Mouse (Mus musculus) naive thymus-derived CD4-positive, alpha-beta T cell, adult 2 months (primary cell): Measurements from ENCODE around the gene Vmn2r73.
"Not testable (repeated sequence)": the region's sequence is repeated elsewhere in the genome, so short reads cannot be mapped to it uniquely, and the experiment has no call there.

ENCODE experiments used
- DNase-seq: peaks from one replicate; pipeline ENCODE4 v3.0.0-alpha.2; 2011; ENCODE audit warnings: low read depth

Gene Vmn2r73

DNA sequence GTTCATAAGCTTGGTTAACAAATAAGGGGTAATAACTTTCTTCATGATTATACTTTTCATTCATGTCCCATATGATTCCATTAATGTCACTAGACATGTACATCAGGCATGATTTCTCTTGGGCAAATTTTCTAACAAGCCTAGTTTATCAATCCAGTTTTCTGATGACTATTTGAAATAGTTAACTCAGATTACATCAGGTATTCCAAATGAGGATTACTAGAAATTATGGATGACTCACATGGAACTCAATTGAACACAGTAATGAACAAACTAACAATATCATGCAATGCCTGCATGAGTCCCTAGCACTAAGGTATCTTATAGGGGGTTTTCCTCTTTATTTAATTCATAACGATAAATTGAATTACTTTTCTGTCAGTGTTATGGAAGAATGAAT, at the start of gene Vmn2r73:
Vmn2r73 (minus strand) TSS at position 101 of the 400 bp plus-strand sequence.
- no peak for DNase-seq

DNA sequence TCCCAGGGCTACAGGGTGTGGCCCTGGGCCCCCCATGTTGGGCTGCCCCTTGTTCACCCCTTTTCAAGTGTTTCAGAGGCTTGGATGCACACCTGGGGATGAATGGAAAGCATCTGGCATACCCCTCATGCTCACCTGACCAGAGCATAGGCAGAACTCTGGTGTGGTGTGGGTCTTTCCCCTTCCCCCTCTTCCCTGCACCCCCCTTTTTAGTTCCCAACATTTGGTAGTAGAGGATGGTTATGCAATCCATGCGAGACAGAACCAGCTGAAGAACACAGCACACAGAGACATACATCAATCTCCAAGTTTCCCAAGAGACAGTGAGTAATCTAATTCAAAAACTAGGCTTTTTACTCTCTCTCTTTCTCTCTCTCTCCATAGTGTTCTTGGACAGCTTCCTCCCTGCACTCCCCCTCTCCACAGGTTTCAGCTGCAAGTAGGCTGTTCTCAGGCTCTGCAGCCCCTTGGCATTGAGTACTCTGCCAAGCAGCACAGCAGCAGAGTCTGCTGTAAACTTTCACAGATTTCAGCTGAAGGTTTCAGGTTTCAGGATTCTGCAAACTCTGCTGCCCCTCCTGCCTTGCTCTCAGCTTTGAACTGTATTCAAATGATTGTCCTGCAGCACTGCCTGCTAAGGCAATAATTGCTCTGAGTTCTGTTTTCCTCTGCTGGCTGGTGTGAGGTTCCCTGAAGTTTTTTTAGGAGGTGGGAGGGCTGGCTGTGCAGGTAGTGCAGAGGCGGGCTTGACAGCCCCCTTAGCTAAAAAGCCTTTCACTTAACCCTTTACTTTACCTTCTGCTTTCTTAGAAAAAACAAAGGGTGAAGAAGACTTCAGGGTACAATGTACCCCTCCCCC, 35.7 kb downstream of the Vmn2r73 start:
- DNase-seq: no peak

DNA sequence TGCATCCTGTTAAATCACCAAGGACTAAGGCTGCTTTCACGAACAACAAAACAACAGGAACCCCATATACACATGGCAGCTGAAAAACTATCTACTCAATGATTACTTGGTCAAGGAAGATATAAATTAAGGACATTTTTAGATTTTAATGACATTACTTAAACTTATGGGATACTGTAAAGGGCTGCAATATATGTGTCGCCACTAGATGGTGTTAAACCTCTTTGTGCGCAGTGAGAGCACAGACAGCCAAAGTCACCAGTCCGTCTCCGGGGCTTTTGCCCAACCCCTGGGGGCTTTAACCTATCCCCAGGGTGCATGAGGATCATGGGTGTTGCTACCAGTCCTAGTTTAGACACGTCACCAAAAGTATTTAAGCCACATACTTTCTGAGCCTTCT, 58.0 kb downstream of the Vmn2r73 start:
- not testable (repeated sequence) for DNase-seq
